Mouse (Mus musculus): ENCODE results near the gene Crtac1. TPM values are rescaled to one million over a fixed set of nuclear protein-coding genes. Genes with fewer than 3 reads are reported as not detected.

Gene Crtac1
- total and polyA plus RNA-seq, 3 experiments: 0.15 TPM; not detected in 2

DNA sequence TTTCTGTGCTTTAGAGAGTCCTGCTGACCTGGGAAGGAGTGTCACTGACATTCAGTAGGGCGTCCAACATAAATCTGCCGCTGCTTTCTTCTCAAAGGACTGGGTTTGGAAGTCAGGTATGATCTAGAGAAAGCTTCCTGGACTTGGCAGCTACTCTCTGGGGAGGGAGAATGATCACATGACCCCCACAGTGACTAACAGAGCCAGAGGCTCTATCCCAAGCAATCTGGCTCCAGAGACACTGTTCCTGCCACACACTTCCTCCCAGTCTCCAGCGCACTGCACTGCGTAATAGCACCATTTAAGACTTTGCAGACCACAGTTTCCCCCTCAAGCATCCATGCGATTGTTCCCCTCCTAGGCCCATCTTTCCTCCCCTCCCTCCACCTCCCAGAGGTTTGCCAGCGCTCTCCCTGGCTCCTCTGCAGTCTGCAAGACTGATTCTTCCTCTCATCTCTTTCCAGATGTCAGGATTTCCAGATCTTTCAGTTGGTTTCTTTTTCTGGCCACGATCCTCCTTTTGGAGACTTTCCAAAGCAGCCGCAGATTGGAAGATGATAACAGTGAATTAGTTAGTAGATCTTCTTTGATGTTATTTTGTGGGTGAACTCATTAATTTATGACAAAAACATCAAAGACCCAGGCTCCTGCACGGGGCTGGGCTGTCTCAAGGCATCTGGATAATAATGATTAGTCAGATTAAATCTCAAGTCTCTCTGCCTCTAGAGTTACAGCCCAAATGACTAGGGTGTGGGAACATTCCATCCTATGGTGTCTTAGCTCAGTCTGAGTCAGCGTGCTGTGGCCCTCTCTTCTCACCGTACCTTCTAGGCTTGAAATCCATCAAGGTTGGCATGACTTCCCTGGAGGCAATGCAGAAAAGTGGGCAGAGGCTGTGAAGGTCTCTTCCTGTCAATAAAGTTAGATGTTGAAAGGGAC is 181.3 kb downstream of the Crtac1 start:
- Histone ChIP-seq H3K27me3 (ENCODE audit: control insufficient read depth in 1 of 2, insufficient read depth in 2 of 2, low read length in 2 of 2) (peaks cover 0 to 1% of the 10 kb centered on the region in 2 experiments; a peak in 1 of 4 replicates), H3K4me1 (ENCODE audit: control insufficient read depth in 1 of 2, insufficient read depth in 2 of 2, low read length in 2 of 2) (peaks cover 4 to 45% of the 10 kb centered on the region in 2 experiments), H3K4me3 (ENCODE audit: control insufficient read depth in 1 of 2, insufficient read depth in 1 of 2, low read depth in 2 of 2, low read length in 2 of 2) (no peak overlapping the region), H3K36me3 (ENCODE audit: control insufficient read depth in 1 of 2, insufficient read depth in 2 of 2, low read length in 2 of 2) (peaks cover 0 to 22% of the 10 kb centered on the region in 2 experiments; a peak in 2 of 4 replicates), H3K9ac (ENCODE audit: control insufficient read depth, low read depth, low read length, poor library complexity, severe bottlenecking) (no peak overlapping the region), H3K9me3 (replicated peaks; ENCODE audit: insufficient read depth, low read length) (no peaks in the 10 kb centered on the region), H3K79me2 (ENCODE audit: control insufficient read depth, insufficient read depth, low read length, poor library complexity) (no peaks in the 10 kb centered on the region), H3K27ac (ENCODE audit: control insufficient read depth, low read depth, low read length) (no peak overlapping the region)
- no peak for DNase-seq (ENCODE audit: low read depth, low spot score)
- TF ChIP-seq USF1 (IDR thresholded peaks at IDR 0.05; ENCODE audit: low read depth, low read length): 0 out of 2 replicates have a peak, but pooled peaks have one; percentile 22
- TF ChIP-seq NELFE (IDR thresholded peaks at IDR 0.05; ENCODE audit: low read depth, low read length): no peak

DNA sequence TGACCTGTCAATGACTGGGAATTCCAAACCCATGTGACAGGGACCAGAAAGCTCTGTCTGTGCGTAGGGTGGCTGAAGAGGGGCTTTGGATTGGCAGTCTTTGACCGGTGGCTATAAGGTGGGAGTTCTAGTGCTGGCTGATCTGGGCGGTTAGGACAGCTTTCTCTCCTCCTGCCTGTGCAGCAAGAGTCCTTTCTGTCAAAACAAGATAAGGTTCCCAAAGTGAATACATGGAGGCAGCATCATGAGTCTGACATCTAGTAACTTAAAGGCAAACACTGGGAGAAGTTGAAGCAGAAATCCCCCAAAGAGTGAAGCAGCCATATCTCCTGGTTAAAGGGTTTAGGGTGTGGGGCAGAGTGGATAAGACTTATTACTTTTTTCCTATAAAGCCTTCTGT is 184.1 kb downstream of the Crtac1 start, which contains the start of gene Golga7b:
Gene Golga7b, plus strand, starts transcription at position 56 of the 400 bp plus-strand sequence.
- Histone ChIP-seq H3K4me3 (ENCODE audit: control insufficient read depth in 1 of 2, insufficient read depth in 1 of 2, low read depth in 2 of 2, low read length in 2 of 2) (peak within 1 kb of the TSS; percentile 18 to 43), H3K9ac (ENCODE audit: control insufficient read depth, low read depth, low read length, poor library complexity, severe bottlenecking) (peak within 1 kb of the TSS; percentile 17), H3K36me3 (ENCODE audit: control insufficient read depth in 1 of 2, insufficient read depth in 2 of 2, low read length in 2 of 2) (peaks cover 0 to 22% of the 10 kb centered on the region in 2 experiments; a peak in 2 of 4 replicates), H3K79me2 (ENCODE audit: control insufficient read depth, insufficient read depth, low read length, poor library complexity) (no peaks in the 10 kb centered on the region), H3K4me1 (ENCODE audit: control insufficient read depth in 1 of 2, insufficient read depth in 2 of 2, low read length in 2 of 2) (peaks cover 4 to 52% of the 10 kb centered on the region in 2 experiments), H3K27me3 (ENCODE audit: control insufficient read depth in 1 of 2, insufficient read depth in 2 of 2, low read length in 2 of 2) (no peaks in the 10 kb centered on the region), H3K9me3 (replicated peaks; ENCODE audit: insufficient read depth, low read length) (no peaks in the 10 kb centered on the region), H3K27ac (ENCODE audit: control insufficient read depth, low read depth, low read length) (peak within 1 kb of the TSS; percentile 74)
- peak; percentile 87 for DNase-seq (ENCODE audit: low read depth, low spot score)
- TF ChIP-seq GABPA (IDR thresholded peaks at IDR 0.05; ENCODE audit: low read depth, low read length) (no peak), KAT2A (conservative IDR thresholded peaks at IDR 0.05; ENCODE audit: low read depth, low read length) (no peak), MAFK (IDR thresholded peaks at IDR 0.05; ENCODE audit: borderline replicate concordance, low read depth, low read length) (no peak), USF1 (IDR thresholded peaks at IDR 0.05; ENCODE audit: low read depth, low read length) (0 out of 2 replicates have a peak, but pooled peaks have one; percentile 11), GATA1 (IDR thresholded peaks at IDR 0.05; ENCODE audit: low read depth, low read length) (peak; percentile 92), MXI1 (IDR thresholded peaks at IDR 0.05; ENCODE audit: low read depth, low read length) (peak; percentile 67), CHD2 (IDR thresholded peaks at IDR 0.05; ENCODE audit: low read length) (no peak), SMC3 (IDR thresholded peaks at IDR 0.05; ENCODE audit: low read depth, low read length) (no peak), TBP (IDR thresholded peaks at IDR 0.05; ENCODE audit: low read depth, low read length) (0 out of 2 replicates have a peak, but pooled peaks have one; percentile 20), MYB (IDR thresholded peaks at IDR 0.05; ENCODE audit: low read depth, low read length) (peak; percentile 84), MAZ (IDR thresholded peaks at IDR 0.05; ENCODE audit: low read depth, low read length) (0 out of 2 replicates have a peak, but pooled peaks have one; percentile 18), RCOR1 (IDR thresholded peaks at IDR 0.05; ENCODE audit: low read depth, low read length) (peak; percentile 63), HCFC1 (IDR thresholded peaks at IDR 0.05; ENCODE audit: low read depth, low read length) (0 out of 2 replicates have a peak, but pooled peaks have one; percentile 43), E2F4 (IDR thresholded peaks at IDR 0.05; ENCODE audit: borderline replicate concordance, low read depth, low read length) (0 out of 2 replicates have a peak, but pooled peaks have one; percentile 17), ZNF384 (IDR thresholded peaks at IDR 0.05; ENCODE audit: low read depth, low read length) (0 out of 2 replicates have a peak, but pooled peaks have one; percentile 15), NELFE (IDR thresholded peaks at IDR 0.05; ENCODE audit: low read depth, low read length) (peak; percentile 46; the same call in 1 of the 2 replicates), TAL1 (IDR thresholded peaks at IDR 0.05; ENCODE audit: low read length) (peak; percentile 97), SIN3A (IDR thresholded peaks at IDR 0.05; ENCODE audit: low read length) (peak; percentile 82), MAX (IDR thresholded peaks at IDR 0.05; ENCODE audit: low read length) (peak; percentile 40), MYC (IDR thresholded peaks at IDR 0.05; ENCODE audit: low read depth, low read length) (0 out of 2 replicates have a peak, but pooled peaks have one; percentile 16), BHLHE40 (IDR thresholded peaks at IDR 0.05; ENCODE audit: borderline replicate concordance, low read depth, low read length) (peak; percentile 48; the same call in 1 of the 2 replicates), JUND (IDR thresholded peaks at IDR 0.05; ENCODE audit: low read depth, low read length) (peak; percentile 34; the same call in 1 of the 2 replicates), ZC3H11A (IDR thresholded peaks at IDR 0.05; ENCODE audit: low read depth, low read length) (0 out of 2 replicates have a peak, but pooled peaks have one; percentile 3), POLR2A (IDR thresholded peaks at IDR 0.05; ENCODE audit: control insufficient read depth in 1 of 2, insufficient read depth in 1 of 2, low read depth in 1 of 2, low read length in 2 of 2, poor library complexity in 1 of 2) (no peak), ETS1 (IDR thresholded peaks at IDR 0.05; ENCODE audit: low read depth, low read length) (peak; percentile 68; the same call in 1 of the 2 replicates), POLR2AphosphoS2 (IDR thresholded peaks at IDR 0.05; ENCODE audit: low read length) (no peak), TCF12 (IDR thresholded peaks at IDR 0.05; ENCODE audit: low read depth, low read length) (peak; percentile 87), EP300 (IDR thresholded peaks at IDR 0.05; ENCODE audit: low read depth in 1 of 2, low read length in 2 of 2) (peak; percentile 91 to 92)

All from MEL (cell line).